In the genomic region with DNA sequence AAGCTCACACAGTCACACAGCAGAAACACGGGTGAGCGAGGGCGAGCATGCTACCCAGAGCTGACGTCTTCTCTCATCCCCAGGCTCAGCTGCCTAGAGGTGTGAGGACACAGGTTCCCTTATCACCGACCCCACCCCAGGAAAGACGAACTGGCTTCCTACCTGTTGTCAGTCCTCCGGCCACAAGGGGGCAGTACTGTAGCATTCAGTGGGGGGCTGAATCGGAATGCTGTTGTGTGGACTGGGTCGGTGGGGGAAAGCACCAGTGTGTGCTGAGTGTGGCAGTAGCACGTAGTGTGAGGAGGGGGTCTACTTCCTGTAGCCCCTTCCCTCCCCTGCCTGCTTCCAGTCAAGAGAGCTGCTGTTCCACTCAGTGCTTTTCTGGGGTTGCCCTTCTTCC, we compare ENCODE assay signal across 8 mouse cellular contexts. TPM values are rescaled to one million over a fixed set of nuclear protein-coding genes. Genes with fewer than 3 reads are reported as not detected.
A peak's percentile ranks its signal among the peaks of the same experiment; 100 is the strongest.
DNase-seq lines count a peak whose midpoint lies in the region; ATAC-seq lines count a peak whose summit lies in the region.

No protein-coding gene starts in this region.

- H3K4me2 ChIP-seq in forebrain, embryonic 11.5 days (ENCODE audit: low read depth, low read length, severe bottlenecking), result no peak overlapping the region
- H3K4me2 ChIP-seq in forebrain, embryonic 16.5 days (ENCODE audit: low read length), result no peak overlapping the region

- no peak overlapping the region for H3K9ac ChIP-seq in forebrain, embryonic 11.5 days (ENCODE audit: low read length)
- H3K9ac ChIP-seq in forebrain, embryonic 16.5 days (replicated peaks; ENCODE audit: low read depth, low read length), result no peak overlapping the region

- H3K27me3 ChIP-seq in forebrain, embryonic 11.5 days (ENCODE audit: control insufficient read depth, insufficient read depth, low read length), result no peaks in the 10 kb centered on the region
- no peaks in the 10 kb centered on the region for H3K27me3 ChIP-seq in forebrain, embryonic 16.5 days (replicated peaks; ENCODE audit: control insufficient read depth, insufficient read depth, low read length)

- no peaks in the 10 kb centered on the region for H3K9me3 ChIP-seq in forebrain, embryonic 11.5 days (ENCODE audit: control insufficient read depth, low read length)
- no peaks in the 10 kb centered on the region for H3K9me3 ChIP-seq in forebrain, embryonic 16.5 days (ENCODE audit: control insufficient read depth, low read length)

- no peak for ATAC-seq in forebrain, embryonic 11.5 days (replicated peaks; ENCODE audit: low FRiP score)
- ATAC-seq in forebrain, embryonic 16.5 days, result no peak
- peak; percentile 29; the same call in 1 of the 2 replicates for ATAC-seq in neutrophil, adult 5-6 weeks (ENCODE audit: extremely low read depth, insufficient number of reproducible peaks, low FRiP score, poor library complexity, severe bottlenecking)

- no peaks in the 10 kb centered on the region for H3K36me3 ChIP-seq in forebrain, embryonic 11.5 days (ENCODE audit: control insufficient read depth, insufficient read depth, low read length)
- no peaks in the 10 kb centered on the region for H3K36me3 ChIP-seq in forebrain, embryonic 16.5 days (ENCODE audit: control insufficient read depth, insufficient read depth)

- 42% methylated on average over 10 of the region's 10 CpGs for WGBS in forebrain, embryonic 11.5 days
- WGBS in forebrain, embryonic 16.5 days, result 46% methylated on average over 10 of the region's 10 CpGs

- no peak overlapping the region for H3K27ac ChIP-seq in forebrain, embryonic 11.5 days (ENCODE audit: low read depth, low read length)
- H3K27ac ChIP-seq in forebrain, embryonic 16.5 days (ENCODE audit: low read length), result no peak overlapping the region

- H3K4me3 ChIP-seq in forebrain, embryonic 11.5 days (ENCODE audit: low read depth, low read length), result no peak overlapping the region
- H3K4me3 ChIP-seq in forebrain, embryonic 16.5 days (replicated peaks; ENCODE audit: low read length), result no peak overlapping the region

- peak; percentile 59 for DNase-seq in forebrain, embryonic 11.5 days (ENCODE audit: low spot score)
- DNase-seq in ovary, postnatal 10 days (ENCODE audit: low spot score), result peak; percentile 12
- DNase-seq in ovary, adult 18-20 months (ENCODE audit: low spot score), result no peak
- peak; percentile 42 for DNase-seq in cerebellum, adult 9-10 months
- peak; percentile 52 for DNase-seq in kidney, adult 9 months
- peak; percentile 54 for DNase-seq in urinary bladder, adult 2 months (ENCODE audit: low spot score)

- H3K4me1 ChIP-seq in forebrain, embryonic 11.5 days (replicated peaks; ENCODE audit: control insufficient read depth, insufficient read depth, low read length), result peaks cover 4% of the 10 kb centered on the region; the same call in 1 of the 2 replicates
- H3K4me1 ChIP-seq in forebrain, embryonic 16.5 days (replicated peaks; ENCODE audit: control insufficient read depth, insufficient read depth, low read length), result peaks cover 15% of the 10 kb centered on the region

RNA-seq across cellular contexts. Expression of a gene that starts 16.3 kb away (rescaled TPM):
- 0.09 TPM in 1 of 2 replicates, not detected in the other for polyA plus RNA-seq in forebrain, embryonic 11.5 days (2014; fragmentation: Nextera tagmentation; extraction: Ambion mirVana)
- 5.0 and 7.1 TPM in 2 replicates for polyA plus RNA-seq in forebrain, embryonic 16.5 days (2015; fragmentation: Nextera tagmentation; extraction: Ambion mirVana)
- total RNA-seq in neutrophil, adult 5-6 weeks (2017), result not detected in 2 replicates
- polyA plus RNA-seq in urinary bladder, adult 2 months (2012; rRNA removed), result 0.09 and 0.11 TPM in 2 replicates

RNA-seq across cellular contexts. Expression of a gene that starts 39.1 kb away (rescaled TPM):
- polyA plus RNA-seq in forebrain, embryonic 11.5 days (2014; fragmentation: Nextera tagmentation; extraction: Ambion mirVana), result not detected in 2 replicates
- polyA plus RNA-seq in forebrain, embryonic 16.5 days (2015; fragmentation: Nextera tagmentation; extraction: Ambion mirVana), result not detected in 2 replicates
- total RNA-seq in neutrophil, adult 5-6 weeks (2017), result not detected in 2 replicates
- polyA plus RNA-seq in urinary bladder, adult 2 months (2012; rRNA removed), result 0.38 and 0.44 TPM in 2 replicates

RNA-seq across cellular contexts. Expression of a gene that starts 46.8 kb away (rescaled TPM):
- polyA plus RNA-seq in forebrain, embryonic 11.5 days (2014; fragmentation: Nextera tagmentation; extraction: Ambion mirVana), result 4.0 and 4.4 TPM in 2 replicates
- polyA plus RNA-seq in forebrain, embryonic 16.5 days (2015; fragmentation: Nextera tagmentation; extraction: Ambion mirVana), result 11.6 and 14.2 TPM in 2 replicates
- total RNA-seq in neutrophil, adult 5-6 weeks (2017), result not detected in 2 replicates
- polyA plus RNA-seq in urinary bladder, adult 2 months (2012; rRNA removed), result 3.1 and 5.1 TPM in 2 replicates

RNA-seq across cellular contexts. Expression of a gene that starts 54.0 kb away (rescaled TPM):
- not detected in 2 replicates for polyA plus RNA-seq in forebrain, embryonic 11.5 days (2014; fragmentation: Nextera tagmentation; extraction: Ambion mirVana)
- not detected in 2 replicates for polyA plus RNA-seq in forebrain, embryonic 16.5 days (2015; fragmentation: Nextera tagmentation; extraction: Ambion mirVana)
- total RNA-seq in neutrophil, adult 5-6 weeks (2017), result not detected in 2 replicates
- not detected in 2 replicates for polyA plus RNA-seq in urinary bladder, adult 2 months (2012; rRNA removed)
